Mouse (Mus musculus): ENCODE results near the gene Gja1. TPM values are rescaled to one million over a fixed set of nuclear protein-coding genes. Genes with fewer than 3 reads are reported as not detected.
"Not testable (repeated sequence)": the region's sequence is repeated elsewhere in the genome, so short reads cannot be mapped to it uniquely, and the experiment has no call there.

Gja1 gene
- polyA plus RNA-seq, 1 experiment from 2014 or later = 357 TPM

GRCm38 (mm10) chr10:56385195-56386109, 8.3 kb downstream of the Gja1 start:
- H3K4me1 ChIP-seq = peaks cover 9% of the 10 kb centered on the region; the same call in 1 of the 2 replicates
- no peak overlapping the region for H3K4me3 ChIP-seq (replicated peaks)
- H3K27me3 ChIP-seq = no peaks in the 10 kb centered on the region
- H3K36me3 ChIP-seq = peaks cover 40% of the 10 kb centered on the region
- no peak overlapping the region for H3K4me2 ChIP-seq (replicated peaks)
- no peak overlapping the region for H3K9ac ChIP-seq
- peak overlapping the region; percentile 51 for H3K27ac ChIP-seq (replicated peaks)
- no peaks in the 10 kb centered on the region for H3K9me3 ChIP-seq (replicated peaks)
- 62% methylated on average over 13 of the region's 13 CpGs for WGBS
- no peak for ATAC-seq (ENCODE audit: insufficient number of reproducible peaks, low FRiP score, low TSS enrichment, low read depth)

DNA sequence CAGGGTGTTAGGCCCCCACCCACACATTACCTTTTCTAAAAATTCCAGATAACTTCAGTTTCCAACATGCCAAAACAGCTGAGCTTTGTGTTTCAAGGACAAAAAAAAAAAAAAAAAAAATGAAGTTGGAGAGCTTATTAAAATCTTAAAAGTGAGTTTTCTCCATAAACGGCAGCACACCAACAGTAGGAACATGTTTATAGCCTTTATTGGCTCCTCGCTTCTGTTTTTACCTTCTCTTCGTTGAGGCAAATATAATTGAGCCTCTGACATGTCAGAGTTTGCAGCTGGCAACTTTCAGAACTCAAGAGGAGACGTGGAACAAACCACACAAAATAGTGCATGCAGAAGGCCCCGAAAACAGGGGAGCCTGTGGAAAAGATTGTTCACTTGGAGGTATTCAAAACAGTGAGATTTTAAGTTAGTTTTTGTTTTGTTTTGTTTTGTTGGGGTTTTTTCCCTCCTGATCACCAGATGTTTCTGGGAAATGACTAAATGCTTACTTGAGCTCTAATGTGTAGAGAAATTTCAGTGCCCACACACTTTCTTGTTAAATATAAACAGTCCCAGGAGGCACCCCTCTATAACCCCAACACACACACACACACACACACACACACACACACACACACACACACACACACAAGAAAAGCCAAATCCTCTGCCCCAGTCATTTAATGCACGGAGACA, 16.1 kb downstream of the Gja1 start:
- H3K27ac ChIP-seq (replicated peaks) = peak overlapping the region; percentile 55; the same call in 1 of the 2 replicates
- WGBS = 35% methylated on average over 6 of the region's 6 CpGs
- H3K27me3 ChIP-seq = no peaks in the 10 kb centered on the region
- ATAC-seq (ENCODE audit: insufficient number of reproducible peaks, low FRiP score, low TSS enrichment, low read depth) = no peak
- no peaks in the 10 kb centered on the region for H3K4me1 ChIP-seq
- H3K4me2 ChIP-seq (replicated peaks) = no peak overlapping the region
- H3K9ac ChIP-seq = no peak overlapping the region
- H3K9me3 ChIP-seq (replicated peaks) = no peaks in the 10 kb centered on the region
- no peak overlapping the region for H3K4me3 ChIP-seq (replicated peaks)
- H3K36me3 ChIP-seq = peaks cover 26% of the 10 kb centered on the region

- not testable (repeated sequence) for H3K4me2 ChIP-seq (replicated peaks); H3K4me1 ChIP-seq; H3K9me3 ChIP-seq (replicated peaks); H3K27me3 ChIP-seq; H3K9ac ChIP-seq; H3K4me3 ChIP-seq (replicated peaks); ATAC-seq (ENCODE audit: insufficient number of reproducible peaks, low FRiP score, low TSS enrichment, low read depth)
- 0 out of 2 replicates have a peak overlapping the region, but pooled peaks have one; percentile 55 for H3K27ac ChIP-seq (replicated peaks)
- WGBS = 88% methylated on average over 7 of the region's 7 CpGs
- H3K36me3 ChIP-seq = peaks cover 19% of the 10 kb centered on the region
These were observed 16.8 kb downstream of the Gja1 start for GRCm38 (mm10) chr10:56393815-56394417.

- H3K4me3 ChIP-seq (replicated peaks) = no peak overlapping the region
- H3K4me1 ChIP-seq = no peaks in the 10 kb centered on the region
- no peak overlapping the region for H3K4me2 ChIP-seq (replicated peaks)
- no peaks in the 10 kb centered on the region for H3K9me3 ChIP-seq (replicated peaks)
- ATAC-seq (ENCODE audit: insufficient number of reproducible peaks, low FRiP score, low TSS enrichment, low read depth) = no peak
- H3K36me3 ChIP-seq = no peaks in the 10 kb centered on the region
- WGBS = 63% methylated on average over 8 of the region's 8 CpGs
- no peaks in the 10 kb centered on the region for H3K27me3 ChIP-seq
- H3K27ac ChIP-seq (replicated peaks) = no peak overlapping the region
- no peak overlapping the region for H3K9ac ChIP-seq
These were observed 20.7 kb downstream of the Gja1 start for GRCm38 (mm10) chr10:56397875-56398274.

- no peak overlapping the region for H3K4me2 ChIP-seq (replicated peaks)
- H3K27ac ChIP-seq (replicated peaks) = no peak overlapping the region
- no peak for ATAC-seq (ENCODE audit: insufficient number of reproducible peaks, low FRiP score, low TSS enrichment, low read depth)
- H3K27me3 ChIP-seq = no peaks in the 10 kb centered on the region
- no peak overlapping the region for H3K9ac ChIP-seq
- no peaks in the 10 kb centered on the region for H3K4me1 ChIP-seq
- no peaks in the 10 kb centered on the region for H3K36me3 ChIP-seq
- 94% methylated on average over 2 of the region's 2 CpGs for WGBS
- H3K4me3 ChIP-seq (replicated peaks) = no peak overlapping the region
- H3K9me3 ChIP-seq (replicated peaks) = no peaks in the 10 kb centered on the region
These were observed 21.2 kb downstream of the Gja1 start for GRCm38 (mm10) chr10:56398310-56398709.

DNA sequence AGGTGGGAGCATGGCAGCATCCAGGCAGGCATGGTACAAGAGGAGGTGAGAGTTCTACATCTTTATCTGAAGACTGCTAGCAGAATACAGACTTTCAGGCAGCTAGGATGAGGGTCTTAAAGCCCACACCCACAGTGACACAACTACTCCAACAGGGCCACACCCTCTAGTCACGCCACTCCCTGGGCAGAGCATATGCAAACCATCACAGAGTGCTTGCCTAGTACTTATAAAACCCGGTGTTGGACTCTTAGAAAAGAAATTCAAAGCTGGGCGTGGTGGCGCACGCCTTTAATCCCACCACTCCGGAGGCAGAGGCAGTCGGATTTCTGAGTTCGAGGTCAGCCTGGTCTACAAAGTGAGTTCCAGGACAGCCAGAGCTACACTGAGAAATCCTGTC, 24.3 kb downstream of the Gja1 start:
- H3K27ac ChIP-seq (replicated peaks); H3K4me1 ChIP-seq; H3K9me3 ChIP-seq (replicated peaks); H3K9ac ChIP-seq; H3K27me3 ChIP-seq; H3K36me3 ChIP-seq; ATAC-seq (ENCODE audit: insufficient number of reproducible peaks, low FRiP score, low TSS enrichment, low read depth); H3K4me2 ChIP-seq (replicated peaks); H3K4me3 ChIP-seq (replicated peaks): not testable (repeated sequence)
- WGBS = 90% methylated on average over 8 of the region's 8 CpGs

DNA sequence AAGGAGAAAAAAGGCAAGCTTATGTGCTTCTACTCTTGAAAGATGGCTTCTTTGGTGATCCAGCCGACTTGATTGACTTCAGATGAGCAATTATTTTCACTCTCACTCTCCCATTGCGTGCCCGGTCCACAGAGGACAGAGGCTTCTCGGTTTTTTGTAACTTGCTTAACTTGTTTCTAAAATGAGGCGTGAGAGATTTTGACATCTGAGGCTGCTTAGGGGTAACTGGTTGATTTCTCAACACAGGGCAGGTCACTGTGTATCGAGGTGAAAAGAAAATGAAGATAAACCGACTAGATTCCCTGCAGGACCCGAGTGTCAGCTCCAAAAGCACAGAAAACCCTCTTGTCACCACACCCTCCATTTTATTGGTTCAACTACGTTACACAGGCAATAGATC, 28.8 kb downstream of the Gja1 start:
- no peak overlapping the region for H3K4me3 ChIP-seq (replicated peaks)
- no peaks in the 10 kb centered on the region for H3K27me3 ChIP-seq
- H3K4me1 ChIP-seq = no peaks in the 10 kb centered on the region
- 0 out of 2 replicates have a peak overlapping the region, but pooled peaks have one; percentile 44 for H3K27ac ChIP-seq (replicated peaks)
- no peak for ATAC-seq (ENCODE audit: insufficient number of reproducible peaks, low FRiP score, low TSS enrichment, low read depth)
- peak overlapping the region; percentile 13; the same call in 1 of the 2 replicates for H3K4me2 ChIP-seq (replicated peaks)
- H3K36me3 ChIP-seq = no peaks in the 10 kb centered on the region
- no peak overlapping the region for H3K9ac ChIP-seq
- 36% methylated on average over 9 of the region's 9 CpGs for WGBS
- no peaks in the 10 kb centered on the region for H3K9me3 ChIP-seq (replicated peaks)

DNA sequence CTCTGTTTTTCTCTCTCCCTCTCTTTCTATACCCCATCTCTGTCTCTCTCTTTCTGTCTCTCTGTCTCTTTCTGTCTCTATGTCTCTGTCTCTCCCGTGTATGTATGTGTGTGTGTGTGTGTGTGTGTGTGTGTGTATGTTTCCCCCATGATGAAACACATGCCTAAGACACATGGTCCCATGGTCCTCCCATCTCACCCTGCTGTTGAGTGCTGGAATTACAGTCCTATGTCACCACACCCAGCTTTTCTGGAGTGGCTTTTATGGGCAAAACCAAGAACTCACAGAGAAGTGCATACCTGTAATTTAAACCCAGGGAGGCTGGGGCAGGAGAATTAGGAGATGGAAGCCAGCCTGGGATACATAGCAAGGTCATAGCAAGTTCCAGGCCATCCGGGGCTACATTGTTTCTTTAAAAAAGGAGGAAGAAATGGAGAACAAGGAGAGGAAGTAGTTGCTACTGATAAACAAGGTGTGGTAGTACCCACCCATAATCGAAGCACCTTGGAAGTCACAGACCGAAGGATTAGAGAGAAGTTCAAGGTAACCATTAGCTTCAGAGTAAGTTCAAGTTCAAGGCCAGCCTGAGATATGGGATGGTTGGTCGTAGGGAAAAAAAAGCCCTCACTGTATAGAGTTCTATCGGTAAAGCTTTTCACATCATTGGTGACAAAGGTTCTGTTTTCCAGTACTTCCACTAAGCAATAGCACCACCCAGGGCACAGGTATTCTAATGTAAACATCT, 29.4 kb downstream of the Gja1 start:
- Histone ChIP-seq H3K9me3 (replicated peaks) (no peaks in the 10 kb centered on the region), H3K9ac (no peak overlapping the region), H3K27me3 (no peaks in the 10 kb centered on the region), H3K4me1 (no peaks in the 10 kb centered on the region), H3K4me2 (replicated peaks) (peak overlapping the region; percentile 13; the same call in 1 of the 2 replicates), H3K36me3 (no peaks in the 10 kb centered on the region), H3K27ac (replicated peaks) (0 out of 2 replicates have a peak overlapping the region, but pooled peaks have one; percentile 44), H3K4me3 (replicated peaks) (no peak overlapping the region)
- ATAC-seq (ENCODE audit: insufficient number of reproducible peaks, low FRiP score, low TSS enrichment, low read depth) = no peak
- 85% methylated on average over 6 of the region's 6 CpGs for WGBS

- Histone ChIP-seq H3K9me3 (replicated peaks) (no peaks in the 10 kb centered on the region), H3K36me3 (no peaks in the 10 kb centered on the region), H3K4me1 (no peaks in the 10 kb centered on the region), H3K27ac (replicated peaks) (no peak overlapping the region), H3K4me3 (replicated peaks) (no peak overlapping the region), H3K27me3 (no peaks in the 10 kb centered on the region), H3K9ac (no peak overlapping the region), H3K4me2 (replicated peaks) (no peak overlapping the region)
- WGBS = 51% methylated on average over 7 of the region's 7 CpGs
- ATAC-seq (ENCODE audit: insufficient number of reproducible peaks, low FRiP score, low TSS enrichment, low read depth) = no peak
These were observed 38.9 kb downstream of the Gja1 start for GRCm38 (mm10) chr10:56415894-56416570.

- ATAC-seq (ENCODE audit: insufficient number of reproducible peaks, low FRiP score, low TSS enrichment, low read depth) = no peak
- Histone ChIP-seq H3K4me1 (no peaks in the 10 kb centered on the region; the same call in 1 of the 2 replicates), H3K4me2 (replicated peaks) (no peak overlapping the region), H3K27ac (replicated peaks) (no peak overlapping the region), H3K36me3 (no peaks in the 10 kb centered on the region), H3K9ac (no peak overlapping the region), H3K27me3 (no peaks in the 10 kb centered on the region), H3K4me3 (replicated peaks) (no peak overlapping the region), H3K9me3 (replicated peaks) (no peaks in the 10 kb centered on the region)
- 60% methylated on average over 4 of the region's 4 CpGs for WGBS
These were observed 45.4 kb downstream of the Gja1 start for GRCm38 (mm10) chr10:56422518-56422917.
